Mouse (Mus musculus) cerebellum, adult 18-20 months (tissue): ENCODE data around the gene Triap1.
"Not testable (repeated sequence)": the region's sequence is repeated elsewhere in the genome, so short reads cannot be mapped to it uniquely, and the experiment has no call there.

Experiments
- DNase-seq, 2 experiments: peaks; one replicate each; pipeline ENCODE4 v3.0.0; 2021

Gene Triap1

GRCm38 (mm10) chr5:115340577-115341313, at the start of gene Triap1, which contains the start of gene Gatc:
Gene Triap1, plus strand, starts transcription at chr5:115341225.
Gene Gatc, minus strand, starts transcription at chr5:115341178.
- peak; percentile 80 to 93 for DNase-seq

- DNase-seq = no peak
These were observed 46.9 kb upstream of the Triap1 start for GRCm38 (mm10) chr5:115294173-115294572.

DNA sequence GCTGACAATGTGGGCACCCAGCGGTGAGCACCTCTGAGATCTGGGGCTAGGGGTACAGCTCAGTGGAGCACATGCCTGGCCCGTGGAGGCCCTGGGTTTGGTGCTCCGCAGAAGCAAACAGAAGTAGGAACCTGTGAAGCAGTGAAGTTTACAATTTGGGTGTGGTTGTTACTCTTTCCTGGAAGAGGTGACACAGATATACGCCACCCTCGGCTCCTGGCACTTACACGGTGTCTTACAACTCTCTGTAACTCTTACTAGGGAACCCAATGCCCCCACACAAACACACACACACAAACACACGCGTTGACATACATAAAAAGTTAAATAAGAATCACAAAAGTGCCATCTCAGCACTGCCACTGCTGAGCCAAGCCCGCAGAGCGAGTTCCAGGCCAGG, 44.7 kb upstream of the Triap1 start:
- DNase-seq = no peak

DNA sequence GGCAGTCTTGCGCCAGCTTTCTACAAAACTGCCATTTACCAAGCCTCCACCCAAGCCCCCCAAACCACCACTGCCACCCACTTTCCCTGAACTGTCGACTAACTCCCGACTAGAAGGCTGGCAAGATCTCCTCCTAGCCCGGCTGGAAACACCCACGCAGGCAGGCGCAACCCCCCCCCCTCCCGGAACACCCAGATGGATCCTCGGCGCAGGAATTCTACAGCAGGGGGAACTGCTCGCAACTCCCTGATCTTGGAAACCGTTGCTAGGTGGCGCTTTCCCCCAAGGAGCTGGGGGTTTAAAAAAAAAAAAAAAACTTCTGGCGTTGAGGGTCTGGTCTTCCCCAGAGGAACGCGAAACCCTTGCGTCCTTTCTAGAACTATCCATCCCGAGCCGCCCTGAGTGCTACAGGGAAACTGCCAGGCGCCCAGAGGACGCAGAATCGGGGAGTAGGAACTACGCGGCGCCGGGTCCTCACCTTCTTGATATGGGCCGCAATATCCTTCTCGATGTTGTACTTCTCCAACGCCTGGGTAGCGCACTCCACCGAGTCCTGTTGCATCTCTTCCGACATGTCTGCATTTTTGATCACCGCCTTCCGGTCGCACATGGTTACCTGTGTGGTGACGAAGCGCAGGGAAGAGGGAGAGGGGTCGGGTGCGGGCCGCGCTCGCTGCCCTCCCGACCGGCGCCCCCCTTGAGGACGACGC, 40.8 kb upstream of the Triap1 start:
- peak; percentile 67 to 74 for DNase-seq

DNA sequence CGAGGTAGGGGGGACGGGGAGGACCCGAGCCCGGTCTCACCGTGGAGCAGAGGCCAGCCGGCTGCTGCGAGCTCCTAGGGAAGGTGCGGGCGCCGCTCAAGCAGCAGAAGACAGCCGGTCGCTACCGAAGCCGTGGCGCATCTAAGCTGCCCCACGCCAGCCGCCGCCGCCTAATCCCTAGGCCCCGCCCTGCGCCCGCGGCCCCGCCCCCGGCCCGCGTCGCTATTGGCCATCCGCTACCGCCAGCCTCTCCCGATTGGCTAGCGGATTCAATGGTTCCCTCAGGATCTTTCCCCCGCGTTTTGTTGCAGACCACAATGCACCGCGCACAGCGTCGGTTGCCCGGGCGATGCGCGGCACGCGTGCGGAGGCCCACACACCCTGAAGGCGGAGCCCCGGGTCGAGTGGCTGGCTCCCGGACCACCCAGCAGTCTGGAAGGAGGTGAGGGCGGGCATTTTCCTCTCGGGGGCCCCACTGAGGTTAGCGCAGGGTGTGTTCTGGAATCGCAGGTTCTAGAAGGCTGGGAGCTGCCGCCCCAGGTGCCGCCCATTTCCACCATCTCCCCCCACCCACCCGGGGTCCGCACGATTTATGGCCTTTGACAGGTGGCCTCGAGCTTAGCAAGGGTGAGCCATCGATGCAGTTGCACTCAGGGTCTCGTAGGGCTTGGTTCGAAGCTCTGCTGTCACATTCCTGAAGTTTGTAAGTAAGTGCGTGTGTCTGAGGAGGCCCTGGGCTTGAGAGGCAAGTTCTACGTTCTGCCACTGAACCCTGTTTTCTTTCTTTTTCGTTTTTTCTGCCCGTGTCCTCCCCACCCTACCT, 40.0 kb upstream of the Triap1 start, which contains the start of gene Dynll1:
Gene Dynll1 (minus strand): TSS at position 208 of the 823 bp plus-strand sequence.
- DNase-seq = peak; percentile 96 to 100

DNA sequence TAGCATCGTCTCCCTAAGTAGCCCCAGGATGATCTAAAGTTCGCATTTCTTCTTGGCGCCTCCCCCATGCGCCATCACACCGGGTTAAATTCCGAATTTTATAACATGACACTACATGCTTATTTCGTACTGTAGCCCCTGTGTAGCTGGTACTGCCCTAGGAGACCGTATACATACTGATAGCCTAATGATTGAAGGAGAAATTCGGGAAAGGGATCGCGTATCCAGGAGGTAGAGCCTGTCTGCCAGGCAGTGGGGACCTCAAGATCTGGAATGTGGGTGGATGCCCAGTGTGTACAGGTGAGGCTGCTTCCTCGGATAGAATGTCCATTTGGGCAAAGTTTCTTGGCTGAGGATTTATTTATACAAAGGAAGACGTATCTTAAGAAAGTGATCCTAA, 39.4 kb upstream of the Triap1 start:
- DNase-seq = no peak

- DNase-seq = not testable (repeated sequence)
These were observed 38.8 kb upstream of the Triap1 start for GRCm38 (mm10) chr5:115302190-115302589.

GRCm38 (mm10) chr5:115312354-115312753, 28.7 kb upstream of the Triap1 start:
- DNase-seq = no peak

DNA sequence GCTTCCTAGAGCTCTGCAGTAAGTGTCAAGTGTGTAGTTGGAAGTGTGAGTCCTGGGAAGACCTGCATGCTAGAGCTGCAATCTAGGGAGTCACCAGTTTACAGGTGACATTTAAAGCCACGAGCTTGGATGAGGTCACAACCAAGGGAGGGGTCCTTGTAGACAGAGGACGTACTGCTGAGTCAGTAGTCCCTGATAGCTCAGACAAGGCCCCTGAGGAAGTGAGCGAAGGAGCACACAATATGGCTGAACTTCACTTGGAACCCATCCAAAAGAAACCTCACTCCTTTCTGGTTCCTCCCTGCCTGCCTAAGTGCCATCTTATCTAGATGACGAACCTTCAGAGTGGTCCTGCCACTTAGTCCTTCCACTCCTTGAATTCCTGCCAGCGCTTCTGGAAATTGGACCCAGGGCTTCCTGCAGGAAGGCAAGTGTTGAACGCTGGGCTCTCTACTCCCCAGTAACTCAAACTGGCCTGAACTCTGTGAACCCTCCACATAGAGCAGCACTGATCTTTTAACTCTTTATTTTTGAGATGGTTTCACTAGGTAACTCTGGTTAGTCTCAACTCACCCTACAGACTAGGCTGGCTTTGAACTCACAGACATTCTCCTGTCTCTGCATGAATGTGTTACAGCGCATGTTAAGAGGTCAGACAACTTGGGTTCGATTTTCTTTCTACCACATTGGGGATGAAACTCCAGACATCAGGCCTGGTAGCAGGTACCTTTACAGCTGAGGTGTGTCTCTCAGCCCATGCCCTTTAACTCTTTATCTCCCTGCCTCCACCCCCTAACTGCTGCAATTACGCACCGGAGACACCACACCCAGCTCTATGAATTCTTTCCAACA, 28.0 kb upstream of the Triap1 start:
- no peak for DNase-seq

GRCm38 (mm10) chr5:115313668-115313943, 27.4 kb upstream of the Triap1 start:
- DNase-seq = no peak

DNA sequence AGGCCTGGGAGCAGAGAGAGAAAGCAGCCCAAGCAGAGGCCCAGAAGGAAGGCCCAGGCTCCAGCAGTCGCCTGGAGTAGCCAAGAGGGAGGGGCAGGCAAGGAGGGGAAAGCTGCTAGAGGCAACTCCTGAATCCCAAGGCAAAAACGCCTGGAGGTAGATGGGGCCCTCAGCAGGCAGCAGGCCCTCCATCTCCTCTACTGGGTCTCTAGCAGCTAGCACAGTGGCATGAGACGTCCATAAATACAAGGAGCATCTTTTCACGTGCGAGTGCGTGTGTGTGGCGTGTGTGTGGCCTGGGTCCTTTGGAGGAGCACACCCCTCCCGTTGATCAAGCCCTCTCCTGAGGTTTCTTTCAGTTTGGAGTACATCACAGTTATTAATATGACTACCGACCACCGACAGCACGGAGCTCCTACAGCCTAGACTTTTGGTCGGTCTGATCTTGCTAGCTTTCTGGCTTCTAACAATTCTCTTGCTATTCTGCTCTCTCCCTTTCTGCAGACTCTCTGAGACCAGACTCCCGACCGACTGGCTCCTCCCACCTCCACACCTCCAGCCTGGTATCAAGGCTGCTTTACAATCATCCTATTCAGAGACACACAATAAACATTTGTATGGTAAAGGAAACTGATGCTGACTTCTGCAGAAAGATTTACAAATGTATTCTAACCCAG, 23.9 kb upstream of the Triap1 start:
- DNase-seq = no peak

GRCm38 (mm10) chr5:115317645-115318328, 23.2 kb upstream of the Triap1 start:
- DNase-seq = no peak

GRCm38 (mm10) chr5:115319004-115319940, 21.8 kb upstream of the Triap1 start:
- DNase-seq = peak; percentile 75 to 83

GRCm38 (mm10) chr5:115326256-115326831, 14.7 kb upstream of the Triap1 start:
- no peak for DNase-seq

GRCm38 (mm10) chr5:115326875-115327609, 14.0 kb upstream of the Triap1 start, which contains the start of gene Srsf9:
Gene Srsf9, plus strand, starts transcription at chr5:115327177.
- DNase-seq = peak; percentile 93 to 98

- peak; percentile 33 to 50 for DNase-seq
These were observed 13.1 kb upstream of the Triap1 start for GRCm38 (mm10) chr5:115327610-115328548.

GRCm38 (mm10) chr5:115330955-115331354, 10.1 kb upstream of the Triap1 start:
- no peak for DNase-seq

GRCm38 (mm10) chr5:115333626-115334025, 7.4 kb upstream of the Triap1 start:
- no peak for DNase-seq
